Comparison of ENCODE assay signal across 16 mouse cellular contexts in the genomic region with DNA sequence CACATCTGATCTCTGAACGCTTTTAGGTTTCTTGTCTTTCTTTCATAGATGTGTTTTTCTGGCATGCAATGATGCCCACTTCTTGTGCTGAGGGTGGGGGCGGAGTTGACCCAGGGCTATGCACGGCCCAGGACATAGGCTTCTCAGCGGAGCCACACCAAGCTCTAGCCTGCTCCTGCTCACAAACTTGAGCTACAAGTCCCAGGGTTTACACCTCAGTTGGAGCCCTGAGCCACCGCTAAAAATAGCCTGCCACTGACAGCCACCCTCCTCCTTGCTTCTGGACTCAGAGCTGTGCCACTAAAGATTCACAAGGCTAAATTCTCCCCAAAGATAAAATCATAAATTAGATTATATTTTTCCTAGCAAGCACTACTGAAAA.
DNase-seq lines count a peak whose midpoint lies in the region; ATAC-seq and TF ChIP-seq lines count a peak whose summit lies in the region.
"Had no signal": no experiment of that assay in that cellular context is flagged by ENCODE, and none has a peak within 500 bp of the region (broad histone marks: within the 10 kb centered on the region; RNA-seq: fewer than 3 reads in every experiment).

No protein-coding gene starts in this region.

- no peak overlapping the region for H3K4me2 ChIP-seq in forebrain, embryonic 14.5 days (ENCODE audit: low read length)
- H3K4me2 ChIP-seq in forebrain, embryonic 13.5 days: no peak overlapping the region
- no peak overlapping the region for H3K4me2 ChIP-seq in embryonic facial prominence, embryonic 11.5 days (ENCODE audit: low read depth, low read length)
- H3K4me2 ChIP-seq in forebrain, postnatal 0 days (ENCODE audit: low read depth): no peak overlapping the region
- H3K4me2 ChIP-seq: midbrain, embryonic 12.5 days had no signal

- no peak overlapping the region for H3K9ac ChIP-seq in forebrain, embryonic 14.5 days (ENCODE audit: low read length)
- H3K9ac ChIP-seq in forebrain, embryonic 13.5 days: no peak overlapping the region
- no peak overlapping the region; the same call in 1 of the 2 replicates for H3K9ac ChIP-seq in embryonic facial prominence, embryonic 11.5 days (replicated peaks; ENCODE audit: low read length)
- peak overlapping the region; percentile 10; the same call in 1 of the 2 replicates for H3K9ac ChIP-seq in forebrain, postnatal 0 days
- H3K9ac ChIP-seq: embryonic facial prominence, embryonic 15.5 days had no signal

- no peaks in the 10 kb centered on the region for H3K27me3 ChIP-seq in forebrain, embryonic 14.5 days (replicated peaks; ENCODE audit: control insufficient read depth, insufficient read depth, low read length)
- no peaks in the 10 kb centered on the region for H3K27me3 ChIP-seq in forebrain, embryonic 13.5 days
- H3K27me3 ChIP-seq in embryonic facial prominence, embryonic 11.5 days (ENCODE audit: control insufficient read depth, insufficient read depth, low read length): no peaks in the 10 kb centered on the region
- no peaks in the 10 kb centered on the region for H3K27me3 ChIP-seq in forebrain, postnatal 0 days (ENCODE audit: insufficient read depth, low read length)

- H3K4me3 ChIP-seq in forebrain, embryonic 14.5 days (ENCODE audit: low read depth, low read length): no peak overlapping the region
- no peak overlapping the region for H3K4me3 ChIP-seq in forebrain, embryonic 13.5 days
- H3K4me3 ChIP-seq in embryonic facial prominence, embryonic 11.5 days (ENCODE audit: low read depth, low read length): no peak overlapping the region
- H3K4me3 ChIP-seq in forebrain, postnatal 0 days (ENCODE audit: low read depth, low read length): no peak overlapping the region
- H3K4me3 ChIP-seq: embryonic facial prominence, embryonic 15.5 days; midbrain, embryonic 12.5 days had no signal

- no peak for TF ChIP-seq CTCF in forebrain, postnatal 0 days (IDR thresholded peaks at IDR 0.05; ENCODE audit: low read depth)

- DNase-seq in forebrain, embryonic 14.5 days (ENCODE audit: low spot score): no peak
- DNase-seq in heart, postnatal 4 days: peak; percentile 27
- no peak for DNase-seq in heart, adult 9 months (ENCODE audit: low spot score in 2 of 2)
- DNase-seq in embryonic facial prominence, embryonic 11.5 days (ENCODE audit: low spot score): no peak
- no peak for DNase-seq in forebrain, postnatal 0 days
- no peak for DNase-seq in MN1 (ENCODE audit: low spot score)
- DNase-seq in yolk sac, embryonic 10.5 days (ENCODE audit: low spot score): no peak
- DNase-seq: adrenal gland, adult 2 months; kidney, adult 9 months; lung, adult 2 months; lung, postnatal 4 days; spleen, adult 18-20 months; thymus, postnatal 14 days had no signal

- no peaks in the 10 kb centered on the region for H3K4me1 ChIP-seq in forebrain, embryonic 14.5 days (ENCODE audit: control insufficient read depth, insufficient read depth, low read length)
- H3K4me1 ChIP-seq in forebrain, embryonic 13.5 days: peaks cover 11% of the 10 kb centered on the region
- H3K4me1 ChIP-seq in embryonic facial prominence, embryonic 11.5 days (ENCODE audit: control insufficient read depth, insufficient read depth, low read length): no peaks in the 10 kb centered on the region; the same call in 1 of the 2 replicates
- H3K4me1 ChIP-seq in forebrain, postnatal 0 days (ENCODE audit: insufficient read depth): no peaks in the 10 kb centered on the region; the same call in 1 of the 2 replicates

- 68% methylated on average over 5 of the region's 5 CpGs for WGBS in forebrain, embryonic 14.5 days
- WGBS in forebrain, embryonic 13.5 days: 70% methylated on average over 5 of the region's 5 CpGs
- WGBS in embryonic facial prominence, embryonic 11.5 days: 37% methylated on average over 5 of the region's 5 CpGs
- WGBS in forebrain, postnatal 0 days: 66% methylated on average over 5 of the region's 5 CpGs

- no peak for ATAC-seq in forebrain, embryonic 14.5 days
- no peak for ATAC-seq in forebrain, embryonic 13.5 days
- no peak for ATAC-seq in embryonic facial prominence, embryonic 11.5 days (replicated peaks; ENCODE audit: insufficient number of reproducible peaks, low FRiP score, low TSS enrichment, low read depth)
- no peak for ATAC-seq in forebrain, postnatal 0 days

- 0 out of 2 replicates have a peak overlapping the region, but pooled peaks have one; percentile 61 for H3K27ac ChIP-seq in forebrain, embryonic 14.5 days (ENCODE audit: low read depth, low read length)
- no peak overlapping the region for H3K27ac ChIP-seq in forebrain, embryonic 13.5 days
- H3K27ac ChIP-seq in embryonic facial prominence, embryonic 11.5 days (replicated peaks; ENCODE audit: low read depth, low read length): peak overlapping the region; percentile 76
- peak overlapping the region; percentile 74; the same call in 1 of the 2 replicates for H3K27ac ChIP-seq in forebrain, postnatal 0 days (ENCODE audit: low read depth, low read length)

- no peaks in the 10 kb centered on the region for H3K9me3 ChIP-seq in forebrain, embryonic 14.5 days (replicated peaks; ENCODE audit: control insufficient read depth, low read length)
- H3K9me3 ChIP-seq in forebrain, embryonic 13.5 days (replicated peaks): no peaks in the 10 kb centered on the region
- no peaks in the 10 kb centered on the region for H3K9me3 ChIP-seq in embryonic facial prominence, embryonic 11.5 days (replicated peaks; ENCODE audit: control insufficient read depth, low read length)
- no peaks in the 10 kb centered on the region for H3K9me3 ChIP-seq in forebrain, postnatal 0 days (ENCODE audit: low read length)
- H3K9me3 ChIP-seq: embryonic facial prominence, embryonic 15.5 days; midbrain, embryonic 12.5 days had no signal

- no peaks in the 10 kb centered on the region for H3K36me3 ChIP-seq in forebrain, embryonic 14.5 days (ENCODE audit: control insufficient read depth, insufficient read depth, low read length)
- no peaks in the 10 kb centered on the region for H3K36me3 ChIP-seq in forebrain, embryonic 13.5 days (ENCODE audit: poor library complexity, severe bottlenecking)
- H3K36me3 ChIP-seq in embryonic facial prominence, embryonic 11.5 days (replicated peaks; ENCODE audit: control insufficient read depth, insufficient read depth, low read depth, low read length): no peaks in the 10 kb centered on the region
- H3K36me3 ChIP-seq in forebrain, postnatal 0 days (ENCODE audit: insufficient read depth): no peaks in the 10 kb centered on the region
- H3K36me3 ChIP-seq: embryonic facial prominence, embryonic 15.5 days; midbrain, embryonic 12.5 days had no signal
